Comparison of ENCODE assay signal across 8 mouse cellular contexts in the genomic region with DNA sequence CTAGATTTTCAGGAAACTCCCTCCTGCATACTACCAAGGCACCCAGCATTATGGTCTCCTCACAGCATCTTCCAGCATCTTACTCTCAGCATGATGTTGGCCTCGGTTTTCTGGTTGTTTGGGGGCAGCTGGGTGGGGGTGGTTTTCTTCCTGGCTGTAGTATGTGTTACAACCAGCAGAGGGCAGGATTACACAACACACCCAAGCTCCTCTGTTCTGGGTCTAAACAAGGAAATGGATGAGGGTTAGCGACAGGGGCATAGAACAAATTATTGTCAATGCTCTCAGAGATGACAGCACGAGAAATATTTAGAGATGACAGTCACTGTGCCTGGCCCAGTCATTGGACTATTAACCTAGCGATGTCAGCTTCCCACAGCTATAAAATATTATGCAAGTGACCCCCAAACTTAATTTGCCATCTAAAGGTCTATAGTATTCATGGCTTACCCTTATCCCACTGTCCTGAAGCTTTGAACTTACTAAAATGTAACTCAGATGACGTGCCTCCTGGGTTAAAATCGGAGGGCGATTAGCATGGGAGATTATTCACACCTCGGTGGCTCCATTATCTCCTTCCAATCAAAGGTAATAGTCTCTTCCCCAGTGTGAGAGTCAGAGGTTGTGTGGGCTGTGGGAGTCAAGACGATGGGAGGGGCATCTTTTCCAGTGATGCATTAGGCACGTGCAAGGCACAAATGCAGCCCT. TPM values are rescaled to one million over a fixed set of nuclear protein-coding genes. Genes with fewer than 3 reads are reported as not detected.
DNase-seq lines count a peak whose midpoint lies in the region; ATAC-seq and TF ChIP-seq lines count a peak whose summit lies in the region.

No protein-coding gene starts in this region.

- peak; percentile 67 for ATAC-seq in forebrain, embryonic 16.5 days
- peak; percentile 68 for ATAC-seq in intestine, embryonic 14.5 days (replicated peaks; ENCODE audit: low FRiP score, low TSS enrichment, low read depth)
- peak; percentile 89 for ATAC-seq in midbrain, embryonic 15.5 days (replicated peaks)

- H3K27ac ChIP-seq in spleen, adult 2 months (ENCODE audit: insufficient read depth, low read length) = no peak overlapping the region
- no peak overlapping the region for H3K27ac ChIP-seq in forebrain, embryonic 16.5 days (ENCODE audit: low read length)
- H3K27ac ChIP-seq in intestine, embryonic 14.5 days (ENCODE audit: low read depth) = no peak overlapping the region
- 0 out of 2 replicates have a peak overlapping the region, but pooled peaks have one; percentile 39 for H3K27ac ChIP-seq in midbrain, embryonic 15.5 days

- TF ChIP-seq CTCF in spleen, adult 2 months (IDR thresholded peaks at IDR 0.05; ENCODE audit: extremely low read depth, insufficient read depth, insufficient read length, insufficient replicate concordance) = peak; percentile 36; the same call in 1 of the 2 replicates

- no peaks in the 10 kb centered on the region for H3K36me3 ChIP-seq in spleen, adult 2 months (ENCODE audit: control insufficient read depth, insufficient read depth, low read length)
- H3K36me3 ChIP-seq in forebrain, embryonic 16.5 days (ENCODE audit: control insufficient read depth, insufficient read depth) = no peaks in the 10 kb centered on the region
- H3K36me3 ChIP-seq in intestine, embryonic 14.5 days (ENCODE audit: control insufficient read depth, insufficient read depth, low read length) = no peaks in the 10 kb centered on the region
- no peaks in the 10 kb centered on the region for H3K36me3 ChIP-seq in midbrain, embryonic 15.5 days (replicated peaks)

- no peak overlapping the region for H3K4me3 ChIP-seq in spleen, adult 2 months (ENCODE audit: extremely low read depth, insufficient read depth, insufficient read length)
- no peak overlapping the region for H3K4me3 ChIP-seq in forebrain, embryonic 16.5 days (replicated peaks; ENCODE audit: low read length)
- no peak overlapping the region for H3K4me3 ChIP-seq in intestine, embryonic 14.5 days (ENCODE audit: low read depth, low read length)
- H3K4me3 ChIP-seq in midbrain, embryonic 15.5 days = no peak overlapping the region

- intact Hi-C loops in left cerebral cortex, postnatal 14 days (cut with DNase I) = loop anchor here (1.0 to 2.0 kb wide), 2 partner anchors 288 to 358 kb away; a partner anchor contains a TSS

- no peaks in the 10 kb centered on the region for H3K4me1 ChIP-seq in spleen, adult 2 months (ENCODE audit: control insufficient read depth, insufficient read depth, insufficient read length)
- H3K4me1 ChIP-seq in forebrain, embryonic 16.5 days (replicated peaks; ENCODE audit: control insufficient read depth, insufficient read depth, low read length) = peaks cover 11% of the 10 kb centered on the region
- no peaks in the 10 kb centered on the region for H3K4me1 ChIP-seq in intestine, embryonic 14.5 days (replicated peaks; ENCODE audit: control insufficient read depth, insufficient read depth, low read length)
- peaks cover 7% of the 10 kb centered on the region; the same call in 1 of the 2 replicates for H3K4me1 ChIP-seq in midbrain, embryonic 15.5 days

- H3K9me3 ChIP-seq in forebrain, embryonic 16.5 days (ENCODE audit: control insufficient read depth, low read length) = no peaks in the 10 kb centered on the region
- no peaks in the 10 kb centered on the region for H3K9me3 ChIP-seq in intestine, embryonic 14.5 days (ENCODE audit: control insufficient read depth, low read length)
- no peaks in the 10 kb centered on the region for H3K9me3 ChIP-seq in midbrain, embryonic 15.5 days

- H3K27me3 ChIP-seq in spleen, adult 2 months (ENCODE audit: control insufficient read depth, insufficient read depth, low read length) = no peaks in the 10 kb centered on the region
- no peaks in the 10 kb centered on the region for H3K27me3 ChIP-seq in forebrain, embryonic 16.5 days (replicated peaks; ENCODE audit: control insufficient read depth, insufficient read depth, low read length)
- H3K27me3 ChIP-seq in intestine, embryonic 14.5 days (replicated peaks; ENCODE audit: control insufficient read depth, insufficient read depth, low read length) = no peaks in the 10 kb centered on the region
- no peaks in the 10 kb centered on the region for H3K27me3 ChIP-seq in midbrain, embryonic 15.5 days (replicated peaks)

- TF ChIP-seq POLR2A in spleen, adult 2 months (IDR thresholded peaks at IDR 0.05; ENCODE audit: low read depth, low read length) = no peak

- peak; percentile 2 to 3 for DNase-seq in spleen, adult 2 months (ENCODE audit: low read depth in 1 of 2, low spot score in 2 of 2)
- no peak for DNase-seq in spleen, postnatal 36 days (ENCODE audit: low spot score in 2 of 2)
- DNase-seq in c-Kit-positive CD71-positive TER-119-positive erythroid progenitor cells, embryonic 14.5 days (ENCODE audit: low spot score) = peak; percentile 34
- peak; percentile 77 for DNase-seq in intestine, embryonic 14.5 days (ENCODE audit: low spot score)
- peak; percentile 66 to 68 for DNase-seq in left cerebral cortex, postnatal 14 days (ENCODE audit: low spot score in 2 of 2)
- DNase-seq in telencephalon, adult 2 months (ENCODE audit: low read depth, low spot score) = peak; percentile 39

- WGBS in spleen, adult 2 months = 19% methylated on average over 10 of the region's 10 CpGs
- WGBS in forebrain, embryonic 16.5 days = 4% methylated on average over 10 of the region's 10 CpGs
- 17% methylated on average over 10 of the region's 10 CpGs for WGBS in intestine, embryonic 14.5 days
- WGBS in midbrain, embryonic 15.5 days = 6% methylated on average over 10 of the region's 10 CpGs

- H3K9ac ChIP-seq in forebrain, embryonic 16.5 days (replicated peaks; ENCODE audit: low read depth, low read length) = no peak overlapping the region
- H3K9ac ChIP-seq in intestine, embryonic 14.5 days (ENCODE audit: low read length) = no peak overlapping the region
- H3K9ac ChIP-seq in midbrain, embryonic 15.5 days = no peak overlapping the region

- H3K4me2 ChIP-seq in forebrain, embryonic 16.5 days (ENCODE audit: low read length) = no peak overlapping the region
- no peak overlapping the region for H3K4me2 ChIP-seq in intestine, embryonic 14.5 days (ENCODE audit: low read length)
- no peak overlapping the region for H3K4me2 ChIP-seq in midbrain, embryonic 15.5 days

RNA-seq across cellular contexts. Expression of a gene that starts 52.2 kb away (rescaled TPM):
- polyA plus RNA-seq in spleen, adult 2 months (2012; rRNA removed) = 3.4 and 3.7 TPM in 2 replicates
- 2.6 and 3.2 TPM in 2 replicates for polyA plus RNA-seq in forebrain, embryonic 16.5 days (2015; fragmentation: Nextera tagmentation; extraction: Ambion mirVana)
- polyA plus RNA-seq in intestine, embryonic 14.5 days (2014; fragmentation: Nextera tagmentation; extraction: Ambion mirVana) = 15.5 and 19.5 TPM in 2 replicates
- 1 to 10 TPM; 4.1 to 4.4 TPM for total RNA-seq in left cerebral cortex, postnatal 14 days (2021)
- 3.4 and 3.7 TPM in 2 replicates for polyA plus RNA-seq in midbrain, embryonic 15.5 days (2015; fragmentation: Nextera tagmentation; extraction: Ambion mirVana)

Comparison
In these comparisons a context has a peak if more than half of its experiments do, and no peak if none do; other contexts are left out.
1. DNase-seq: peak in spleen, adult 2 months (2 of 2), c-Kit-positive CD71-positive TER-119-positive erythroid progenitor cells, embryonic 14.5 days (single experiment), intestine, embryonic 14.5 days (single experiment), left cerebral cortex, postnatal 14 days (2 of 2) and telencephalon, adult 2 months (single experiment); none in spleen, postnatal 36 days (0 of 2).
2. Peak in every context shown above with its lines, with median percentiles within 50 percentile points of each other: ATAC-seq.